Mouse (Mus musculus): Measurements from ENCODE around the gene Pitpnb. TPM values are rescaled to one million over a fixed set of nuclear protein-coding genes. Genes with fewer than 3 reads are reported as not detected.

The Pitpnb gene
- total RNA-seq, 2 experiments from 2014 or later: 20.3 to 21.1 TPM

DNA sequence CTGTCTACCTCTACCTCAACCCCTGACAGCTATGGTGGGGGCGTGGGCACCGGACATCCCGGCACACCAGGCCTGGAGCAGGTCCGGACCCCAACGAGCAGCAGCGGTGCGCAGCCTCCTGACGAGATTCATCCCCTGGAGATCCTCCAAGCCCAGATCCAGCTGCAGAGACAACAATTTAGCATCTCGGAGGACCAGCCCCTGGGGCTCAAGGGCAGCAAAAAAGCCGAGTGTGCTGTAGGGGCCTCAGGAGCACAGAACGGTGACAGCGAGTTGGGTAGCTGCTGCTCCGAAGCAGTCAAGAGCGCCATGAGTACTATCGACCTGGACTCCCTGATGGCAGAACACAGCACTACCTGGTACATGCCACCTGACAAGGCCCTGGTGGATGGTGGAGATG is 90.9 kb downstream of the Pitpnb start:
- DNase-seq: no peak

- DNase-seq: peak; percentile 24
These were observed 91.7 kb downstream of the Pitpnb start for GRCm38 (mm10) chr5:111422058-111422800.

DNA sequence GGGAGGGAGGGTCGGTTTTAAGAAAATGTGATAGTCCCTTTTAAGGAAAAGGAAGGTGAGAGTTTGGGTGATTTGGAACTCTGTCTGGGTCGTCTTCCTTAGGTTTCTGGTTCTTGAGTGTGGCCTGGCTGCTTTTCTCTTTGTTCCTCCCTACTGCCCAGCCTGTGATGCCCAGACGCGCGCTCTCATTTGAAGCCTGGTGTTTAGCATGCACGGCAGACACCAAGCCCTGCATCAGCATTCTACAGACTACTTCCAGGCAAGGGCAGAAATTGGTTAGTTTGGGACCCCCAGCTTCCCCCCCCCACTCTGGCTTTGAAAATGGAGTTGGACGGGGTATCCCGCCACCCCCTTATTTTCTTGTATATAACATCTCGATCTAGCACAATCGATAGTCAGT is 92.4 kb downstream of the Pitpnb start:
- no peak for DNase-seq

DNA sequence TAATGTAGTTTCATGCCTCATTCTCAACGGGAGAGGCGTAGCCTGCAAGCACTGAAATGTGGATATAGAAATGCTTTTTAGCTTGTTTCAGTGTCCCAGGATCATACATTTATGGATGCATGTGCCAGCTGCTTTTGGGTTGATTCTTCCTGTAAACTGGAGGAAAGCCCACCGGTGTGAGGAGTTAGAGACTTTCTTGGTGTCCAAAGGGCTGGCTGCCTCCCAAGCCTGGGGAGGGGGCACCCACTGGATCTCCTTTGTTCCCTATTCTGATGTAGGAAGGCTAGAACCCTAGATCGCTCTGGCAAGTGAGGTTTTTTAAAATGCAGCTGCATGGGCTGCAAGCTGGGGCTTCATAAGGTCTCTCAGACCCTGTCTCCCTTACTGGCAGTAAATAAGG is 93.1 kb downstream of the Pitpnb start:
- no peak for DNase-seq

- DNase-seq: no peak
These were observed 95.2 kb downstream of the Pitpnb start for GRCm38 (mm10) chr5:111425813-111426212.

- no peak for DNase-seq
These were observed 95.7 kb downstream of the Pitpnb start for GRCm38 (mm10) chr5:111426249-111426648.

DNA sequence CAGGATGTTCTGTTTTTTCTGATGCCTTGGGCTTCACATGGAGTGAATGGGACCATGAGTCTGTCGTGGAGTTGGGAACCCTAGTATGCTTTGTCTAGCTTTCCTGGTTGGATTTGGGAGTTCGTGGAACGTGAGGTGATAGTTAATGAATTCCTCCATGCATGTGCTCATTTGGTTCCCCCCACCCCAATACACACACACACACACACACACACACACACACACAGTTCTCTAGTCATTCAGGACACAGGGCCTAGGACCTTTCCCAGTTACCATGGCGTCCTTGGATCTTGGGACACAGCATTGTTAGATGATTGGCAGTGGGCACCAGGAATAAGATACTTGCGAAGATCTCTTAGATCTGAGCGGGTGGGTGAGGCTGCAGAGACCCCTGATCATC is 98.3 kb downstream of the Pitpnb start:
- DNase-seq: no peak

DNA sequence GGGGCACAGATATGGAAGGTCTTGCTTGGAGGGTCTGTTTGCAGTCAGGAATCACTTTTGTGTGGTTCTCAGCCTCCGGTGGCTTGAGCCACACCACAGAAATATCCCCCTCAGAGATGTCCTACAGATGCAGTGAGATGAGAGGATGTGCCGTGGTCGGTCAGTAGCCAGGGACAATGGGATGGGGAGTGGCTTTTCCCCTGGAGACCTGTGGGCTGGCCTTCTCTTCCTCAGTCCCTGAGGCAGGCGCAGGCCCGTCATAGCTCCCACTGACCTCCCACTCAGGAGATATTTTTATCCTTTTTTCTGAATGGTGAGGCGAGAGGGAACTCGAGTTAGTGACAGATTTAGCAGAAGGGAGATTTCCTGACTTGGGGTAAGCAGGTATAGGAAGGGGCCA is 99.2 kb downstream of the Pitpnb start:
- no peak for DNase-seq

DNA sequence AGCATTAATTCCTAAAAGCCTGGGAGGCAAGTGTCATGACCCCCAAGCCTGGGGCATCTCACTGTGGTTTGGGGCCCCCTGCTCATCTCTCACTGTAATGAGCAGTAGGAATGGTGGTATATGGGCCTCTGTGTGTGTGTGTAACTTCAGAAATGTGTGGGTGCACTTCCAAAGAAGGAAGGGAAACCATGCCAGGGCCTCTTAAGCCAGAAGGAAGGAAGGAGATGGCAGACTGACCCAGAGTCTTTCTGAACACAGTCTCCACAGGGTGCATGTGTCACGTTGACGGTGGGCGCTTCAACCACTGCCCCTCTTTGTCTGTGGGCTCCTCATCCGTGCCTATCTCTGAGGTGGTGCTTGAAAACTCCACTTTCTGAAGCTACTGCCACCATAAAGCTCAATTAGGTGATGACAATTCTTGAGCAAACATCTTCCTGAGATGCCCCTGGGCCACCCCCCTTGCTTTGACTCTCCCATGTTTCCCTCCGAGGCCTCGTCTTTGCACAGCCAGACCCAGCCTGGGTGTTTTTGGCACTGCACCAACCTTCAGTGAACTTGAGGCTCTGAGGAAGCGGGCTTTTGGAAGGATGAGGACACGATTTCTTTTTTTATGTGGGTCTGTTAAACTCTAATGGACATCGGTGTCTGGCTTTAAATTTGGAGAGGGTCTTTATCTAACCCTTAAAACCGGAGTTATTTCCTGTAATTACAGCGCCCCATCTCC is 100.6 kb downstream of the Pitpnb start:
- no peak for DNase-seq

DNA sequence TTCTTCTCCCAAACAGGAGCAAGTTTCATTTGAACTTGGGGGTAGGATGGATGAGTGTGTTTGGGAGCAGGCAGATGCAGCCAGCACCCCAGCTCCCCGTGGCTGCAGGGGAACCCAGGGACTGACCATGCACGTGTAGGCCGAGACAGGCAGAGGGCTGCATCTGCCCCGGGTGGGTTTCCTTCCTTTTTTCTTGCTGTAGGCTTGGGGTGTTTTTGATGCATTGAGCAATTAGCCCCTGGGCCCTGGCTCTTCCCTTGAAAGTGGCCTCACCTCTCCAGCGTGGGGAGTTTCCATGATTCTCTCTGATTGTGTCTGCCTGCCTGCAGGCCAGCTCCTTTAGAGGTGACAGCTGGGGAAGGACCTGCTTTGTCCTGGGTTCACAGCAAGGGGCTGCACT is 102.3 kb downstream of the Pitpnb start:
- no peak for DNase-seq

- no peak for DNase-seq
These were observed 103.8 kb downstream of the Pitpnb start for GRCm38 (mm10) chr5:111434342-111434842.

GRCm38 (mm10) chr5:111436260-111436659 is 105.7 kb downstream of the Pitpnb start:
- DNase-seq: no peak

GRCm38 (mm10) chr5:111437205-111437604 is 106.6 kb downstream of the Pitpnb start:
- DNase-seq: no peak

Other genes with a start within 250 kb of the Pitpnb start
- 10 to 100 TPM; 49.1 to 75.2 TPM for gene Mn1, start 86.6 kb downstream of the Pitpnb start, total RNA-seq (2021)

Measured in gastrocnemius, postnatal 25 days (tissue).